Mouse (Mus musculus): Measurements from ENCODE around the gene Fam173a. TPM values are rescaled to one million over a fixed set of nuclear protein-coding genes. Genes with fewer than 3 reads are reported as not detected.
A peak's percentile ranks its signal among the peaks of the same experiment; 100 is the strongest.

The Fam173a gene
- polyA plus RNA-seq, 1 experiment from 2014 or later, result 58.4 TPM

GRCm38 (mm10) chr17:25827011-25827410, 34.3 kb upstream of the Fam173a start:
- WGBS, result 95% methylated on average over 13 of the region's 13 CpGs
- Histone ChIP-seq H3K27ac (replicated peaks; ENCODE audit: low read depth, low read length) (no peak overlapping the region), H3K4me2 (ENCODE audit: low read depth, low read length) (no peak overlapping the region), H3K4me3 (ENCODE audit: low read depth, low read length) (no peak overlapping the region), H3K4me1 (ENCODE audit: control insufficient read depth, insufficient read depth, low read length) (peaks cover 18% of the 10 kb centered on the region), H3K9me3 (replicated peaks; ENCODE audit: control insufficient read depth, low read length) (no peaks in the 10 kb centered on the region), H3K9ac (replicated peaks; ENCODE audit: low read length) (no peak overlapping the region), H3K27me3 (ENCODE audit: control insufficient read depth, insufficient read depth, low read length) (no peaks in the 10 kb centered on the region), H3K36me3 (replicated peaks; ENCODE audit: control insufficient read depth, insufficient read depth, low read depth, low read length) (no peaks in the 10 kb centered on the region; the same call in none of the 2 replicates)
- ATAC-seq (replicated peaks; ENCODE audit: insufficient number of reproducible peaks, low FRiP score, low TSS enrichment, low read depth) (no peak), DNase-seq (ENCODE audit: low spot score) (no peak)

DNA sequence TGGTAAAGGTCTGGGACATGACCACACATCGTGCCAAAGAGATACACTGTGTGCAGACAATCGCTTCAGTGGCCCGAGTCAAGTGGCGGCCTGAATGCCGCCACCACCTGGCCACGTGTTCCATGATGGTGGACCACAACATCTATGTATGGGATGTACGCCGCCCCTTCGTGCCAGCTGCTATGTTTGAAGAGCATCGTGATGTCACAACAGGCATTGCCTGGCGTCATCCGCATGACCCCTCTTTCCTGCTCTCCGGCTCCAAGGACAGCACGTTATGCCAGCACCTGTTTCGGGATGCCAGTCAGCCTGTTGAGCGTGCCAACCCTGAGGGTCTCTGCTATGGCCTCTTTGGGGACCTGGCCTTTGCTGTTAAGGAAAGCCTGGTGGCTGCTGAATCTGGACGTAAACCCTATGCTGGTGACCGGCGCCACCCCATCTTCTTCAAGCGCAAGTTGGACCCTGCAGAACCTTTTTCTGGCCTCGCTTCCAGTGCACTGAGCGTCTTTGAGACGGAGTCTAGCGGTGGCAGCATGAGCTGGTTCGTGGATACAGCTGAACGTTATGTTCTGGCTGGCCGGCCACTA, 33.4 kb upstream of the Fam173a start:
- Histone ChIP-seq H3K27me3 (ENCODE audit: control insufficient read depth, insufficient read depth, low read length) (no peaks in the 10 kb centered on the region), H3K27ac (replicated peaks; ENCODE audit: low read depth, low read length) (no peak overlapping the region), H3K4me1 (ENCODE audit: control insufficient read depth, insufficient read depth, low read length) (peaks cover 13% of the 10 kb centered on the region), H3K4me3 (ENCODE audit: low read depth, low read length) (no peak overlapping the region), H3K9ac (replicated peaks; ENCODE audit: low read length) (no peak overlapping the region), H3K4me2 (ENCODE audit: low read depth, low read length) (no peak overlapping the region), H3K9me3 (replicated peaks; ENCODE audit: control insufficient read depth, low read length) (no peaks in the 10 kb centered on the region), H3K36me3 (replicated peaks; ENCODE audit: control insufficient read depth, insufficient read depth, low read depth, low read length) (no peaks in the 10 kb centered on the region; the same call in none of the 2 replicates)
- DNase-seq (ENCODE audit: low spot score) (no peak), ATAC-seq (replicated peaks; ENCODE audit: insufficient number of reproducible peaks, low FRiP score, low TSS enrichment, low read depth) (no peak)
- WGBS, result 96% methylated on average over 27 of the region's 27 CpGs

- Histone ChIP-seq H3K9ac (replicated peaks; ENCODE audit: low read length) (no peak overlapping the region), H3K27ac (replicated peaks; ENCODE audit: low read depth, low read length) (no peak overlapping the region), H3K4me3 (ENCODE audit: low read depth, low read length) (no peak overlapping the region), H3K4me1 (ENCODE audit: control insufficient read depth, insufficient read depth, low read length) (peaks cover 13% of the 10 kb centered on the region), H3K9me3 (replicated peaks; ENCODE audit: control insufficient read depth, low read length) (no peaks in the 10 kb centered on the region), H3K27me3 (ENCODE audit: control insufficient read depth, insufficient read depth, low read length) (peaks cover under 1% of the 10 kb centered on the region; the same call in 1 of the 2 replicates), H3K36me3 (replicated peaks; ENCODE audit: control insufficient read depth, insufficient read depth, low read depth, low read length) (no peaks in the 10 kb centered on the region; the same call in none of the 2 replicates), H3K4me2 (ENCODE audit: low read depth, low read length) (no peak overlapping the region)
- WGBS, result 90% methylated on average over 6 of the region's 6 CpGs
- no peak for DNase-seq (ENCODE audit: low spot score)
- ATAC-seq (replicated peaks; ENCODE audit: insufficient number of reproducible peaks, low FRiP score, low TSS enrichment, low read depth), result no peak
These were observed 32.6 kb upstream of the Fam173a start for GRCm38 (mm10) chr17:25825311-25825710.

GRCm38 (mm10) chr17:25824362-25825142, 31.9 kb upstream of the Fam173a start:
- Histone ChIP-seq H3K27me3 (ENCODE audit: control insufficient read depth, insufficient read depth, low read length) (peaks cover 8% of the 10 kb centered on the region), H3K4me3 (ENCODE audit: low read depth, low read length) (peak overlapping the region; percentile 58), H3K9ac (replicated peaks; ENCODE audit: low read length) (peak overlapping the region; percentile 75; the same call in 1 of the 2 replicates), H3K27ac (replicated peaks; ENCODE audit: low read depth, low read length) (no peak overlapping the region), H3K4me1 (ENCODE audit: control insufficient read depth, insufficient read depth, low read length) (peaks cover 10% of the 10 kb centered on the region), H3K36me3 (replicated peaks; ENCODE audit: control insufficient read depth, insufficient read depth, low read depth, low read length) (no peaks in the 10 kb centered on the region; the same call in 1 of the 2 replicates), H3K9me3 (replicated peaks; ENCODE audit: control insufficient read depth, low read length) (no peaks in the 10 kb centered on the region), H3K4me2 (ENCODE audit: low read depth, low read length) (peak overlapping the region; percentile 93; the same call in 1 of the 2 replicates)
- 78% methylated on average over 16 of the region's 17 CpGs for WGBS
- DNase-seq (ENCODE audit: low spot score), result no peak
- ATAC-seq (replicated peaks; ENCODE audit: insufficient number of reproducible peaks, low FRiP score, low TSS enrichment, low read depth), result no peak

DNA sequence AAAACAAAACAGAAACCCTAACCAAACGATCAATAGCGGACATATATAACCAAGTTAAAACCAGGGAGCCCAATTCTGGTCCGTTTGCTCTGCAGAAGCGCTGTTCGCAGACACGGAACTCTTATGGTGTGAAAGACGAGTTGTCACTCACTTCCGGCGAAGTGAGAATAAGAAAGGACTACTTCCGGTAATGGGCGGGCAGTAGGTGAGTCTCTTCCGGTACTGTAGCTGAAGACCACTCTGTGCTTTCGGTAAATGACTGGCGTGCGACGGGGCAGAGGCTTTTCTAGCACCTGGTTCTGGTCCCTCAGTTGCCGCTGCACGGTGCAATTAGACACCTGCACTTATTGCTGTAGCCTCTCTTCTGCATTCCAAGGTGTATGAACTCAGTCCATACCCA, 30.8 kb upstream of the Fam173a start, which contains the start of gene Wdr24:
Gene Wdr24 (plus strand): TSS at position 176 of the 400 bp plus-strand sequence.
- Histone ChIP-seq H3K4me3 (ENCODE audit: low read depth, low read length) (peak within 1 kb of the TSS; percentile 58), H3K9me3 (replicated peaks; ENCODE audit: control insufficient read depth, low read length) (no peaks in the 10 kb centered on the region), H3K27me3 (ENCODE audit: control insufficient read depth, insufficient read depth, low read length) (peaks cover 19% of the 10 kb centered on the region), H3K36me3 (replicated peaks; ENCODE audit: control insufficient read depth, insufficient read depth, low read depth, low read length) (no peaks in the 10 kb centered on the region; the same call in 1 of the 2 replicates), H3K4me1 (ENCODE audit: control insufficient read depth, insufficient read depth, low read length) (peaks cover 9% of the 10 kb centered on the region), H3K4me2 (ENCODE audit: low read depth, low read length) (peak within 1 kb of the TSS; percentile 93), H3K27ac (replicated peaks; ENCODE audit: low read depth, low read length) (no peak within 1 kb of the TSS), H3K9ac (replicated peaks; ENCODE audit: low read length) (peak within 1 kb of the TSS; percentile 75)
- ATAC-seq (replicated peaks; ENCODE audit: insufficient number of reproducible peaks, low FRiP score, low TSS enrichment, low read depth), result 0 out of 2 replicates have a peak, but pooled peaks have one; percentile 25
- peak; percentile 91 for DNase-seq (ENCODE audit: low spot score)
- under 1% methylated on average over 18 of the region's 18 CpGs for WGBS

- Histone ChIP-seq H3K4me2 (ENCODE audit: low read depth, low read length) (peak overlapping the region; percentile 16), H3K27me3 (ENCODE audit: control insufficient read depth, insufficient read depth, low read length) (peaks cover 28% of the 10 kb centered on the region), H3K9me3 (replicated peaks; ENCODE audit: control insufficient read depth, low read length) (no peaks in the 10 kb centered on the region), H3K36me3 (replicated peaks; ENCODE audit: control insufficient read depth, insufficient read depth, low read depth, low read length) (no peaks in the 10 kb centered on the region), H3K27ac (replicated peaks; ENCODE audit: low read depth, low read length) (no peak overlapping the region), H3K4me3 (ENCODE audit: low read depth, low read length) (peak overlapping the region; percentile 18), H3K9ac (replicated peaks; ENCODE audit: low read length) (no peak overlapping the region; the same call in 1 of the 2 replicates), H3K4me1 (ENCODE audit: control insufficient read depth, insufficient read depth, low read length) (peaks cover 2% of the 10 kb centered on the region)
- DNase-seq (ENCODE audit: low spot score) (no peak), ATAC-seq (replicated peaks; ENCODE audit: insufficient number of reproducible peaks, low FRiP score, low TSS enrichment, low read depth) (no peak)
- WGBS, result 7% methylated on average over 46 of the region's 46 CpGs
These were observed 26.4 kb upstream of the Fam173a start for GRCm38 (mm10) chr17:25818851-25819780.

GRCm38 (mm10) chr17:25817662-25818061, 25.0 kb upstream of the Fam173a start:
- DNase-seq (ENCODE audit: low spot score) (no peak), ATAC-seq (replicated peaks; ENCODE audit: insufficient number of reproducible peaks, low FRiP score, low TSS enrichment, low read depth) (no peak)
- Histone ChIP-seq H3K4me2 (ENCODE audit: low read depth, low read length) (no peak overlapping the region), H3K27ac (replicated peaks; ENCODE audit: low read depth, low read length) (no peak overlapping the region), H3K9ac (replicated peaks; ENCODE audit: low read length) (no peak overlapping the region), H3K27me3 (ENCODE audit: control insufficient read depth, insufficient read depth, low read length) (peaks cover 28% of the 10 kb centered on the region), H3K4me1 (ENCODE audit: control insufficient read depth, insufficient read depth, low read length) (no peaks in the 10 kb centered on the region), H3K4me3 (ENCODE audit: low read depth, low read length) (no peak overlapping the region), H3K9me3 (replicated peaks; ENCODE audit: control insufficient read depth, low read length) (no peaks in the 10 kb centered on the region), H3K36me3 (replicated peaks; ENCODE audit: control insufficient read depth, insufficient read depth, low read depth, low read length) (no peaks in the 10 kb centered on the region)
- WGBS, result 83% methylated on average over 11 of the region's 11 CpGs
